Mouse (Mus musculus) stomach, postnatal 0 days (tissue): ENCODE results near the gene Tub. TPM values are rescaled to one million over a fixed set of nuclear protein-coding genes. Genes with fewer than 3 reads are reported as not detected.

Experiments
- ATAC-seq: fragments of 200-750 bp; cut with Nextera tagmentation; 2 replicates; pipeline ENCODE4 v1.8.0; 2017; ENCODE audit not compliant: low FRiP score, low TSS enrichment
- DNase-seq: peaks from one replicate; pipeline ENCODE4 v3.0.0-alpha.2; 2016; ENCODE audit warnings: low spot score
- H3K27ac ChIP-seq: fragments of 300-500 bp; sonication (generic); replicated peaks from 2 replicates; pipeline ENCODE4 v1.5.1; 2014; ENCODE audit warnings: mild to moderate bottlenecking, control low read depth
- H3K27me3 ChIP-seq: fragments of 300-500 bp; sonication (generic); 2 replicates; pipeline ENCODE4 v1.6.1; 2014; ENCODE audit warnings: low read length; ENCODE audit not compliant: control insufficient read depth, insufficient read depth
- H3K36me3 ChIP-seq: fragments of 300-500 bp; sonication (generic); 2 replicates; pipeline ENCODE4 v1.6.1; 2014; ENCODE audit warnings: low read length, mixed read lengths; ENCODE audit not compliant: control insufficient read depth, insufficient read depth
- H3K4me1 ChIP-seq: fragments of 300-500 bp; sonication (generic); replicated peaks from 2 replicates; pipeline ENCODE4 v1.6.1; 2014; ENCODE audit warnings: antibody characterized with exemption; ENCODE audit not compliant: control insufficient read depth, insufficient read depth
- H3K4me2 ChIP-seq: fragments of 300-500 bp; sonication (generic); replicated peaks from 2 replicates; pipeline ENCODE4 v1.6.1; 2014; ENCODE audit warnings: low read depth, mild to moderate bottlenecking, control low read depth, moderate library complexity
- H3K4me3 ChIP-seq: fragments of 300-500 bp; sonication (generic); 2 replicates; pipeline ENCODE4 v1.5.1; 2014; ENCODE audit warnings: low read depth, low read length, control low read depth
- H3K9ac ChIP-seq: fragments of 300-500 bp; sonication (generic); 2 replicates; pipeline ENCODE4 v1.6.1; 2014; ENCODE audit warnings: mild to moderate bottlenecking, low read length, control low read depth, mixed read lengths
- H3K9me3 ChIP-seq: fragments of 300-500 bp; sonication (generic); 2 replicates; pipeline ENCODE4 v1.6.1; 2016; ENCODE audit warnings: low read length; ENCODE audit not compliant: control insufficient read depth
- CTCF ChIP-seq: IDR thresholded peaks from 2 replicates; pipeline ENCODE4 v1.5.1; 2016; ENCODE audit warnings: antibody characterized with exemption, low read depth, mild to moderate bottlenecking, moderate library complexity
- EP300 ChIP-seq: optimal IDR thresholded peaks from 2 replicates; pipeline ENCODE3; 2016; ENCODE audit warnings: antibody characterized with exemption
- WGBS: fragments of 180-500 bp; shearing (Covaris S2); extraction: QIAGEN DNeasy Blood & Tissue Kit; methylation state at CpG from one replicate; pipeline ENCODE4 v1.1.7; 2014; 5-methylcytosine and 5-hydroxymethylcytosine counted together
- polyA plus RNA-seq: library from polyadenylated mRNA; unstranded; fragments of >200 nt; fragmentation: Nextera tagmentation; extraction: Ambion mirVana; gene quantifications from 2 replicates; pipeline ENCODE4 v1.2.1, GENCODE M21; 2015

The Tub gene
- polyA plus RNA-seq, 1 experiment from 2014 or later, result 0.90 TPM

- ATAC-seq, result no peak
- Histone ChIP-seq H3K27me3 (no peaks in the 10 kb centered on the region; the same call in 1 of the 2 replicates), H3K36me3 (no peaks in the 10 kb centered on the region), H3K27ac (no peak overlapping the region), H3K9ac (no peak overlapping the region), H3K4me1 (no peaks in the 10 kb centered on the region), H3K4me3 (no peak overlapping the region), H3K9me3 (no peaks in the 10 kb centered on the region), H3K4me2 (no peak overlapping the region)
- DNase-seq, result no peak
- TF ChIP-seq EP300 (no peak), CTCF (no peak)
These were observed 1.5 kb upstream of the Tub start for GRCm38 (mm10) chr7:108948611-108949010.

- TF ChIP-seq CTCF, result no peak
- TF ChIP-seq EP300, result no peak
- Histone ChIP-seq H3K36me3 (no peaks in the 10 kb centered on the region), H3K9ac (no peak overlapping the region), H3K4me3 (no peak overlapping the region), H3K4me1 (no peaks in the 10 kb centered on the region), H3K4me2 (no peak overlapping the region), H3K9me3 (no peaks in the 10 kb centered on the region), H3K27ac (no peak overlapping the region), H3K27me3 (no peaks in the 10 kb centered on the region; the same call in 1 of the 2 replicates)
- DNase-seq (no peak), ATAC-seq (no peak)
- WGBS, result 34% methylated on average over 2 of the region's 2 CpGs
These were observed 837 bp upstream of the Tub start for GRCm38 (mm10) chr7:108949301-108949700.

- H3K36me3 ChIP-seq, result no peaks in the 10 kb centered on the region
- WGBS, result 1% methylated on average over 52 of the region's 52 CpGs
- no peak for TF ChIP-seq EP300
- TF ChIP-seq CTCF, result no peak
- no peaks in the 10 kb centered on the region for H3K9me3 ChIP-seq
- H3K4me2 ChIP-seq, result peak overlapping the region; percentile 64
- H3K27me3 ChIP-seq, result no peaks in the 10 kb centered on the region; the same call in 1 of the 2 replicates
- H3K9ac ChIP-seq, result peak overlapping the region; percentile 18; the same call in 1 of the 2 replicates
- H3K4me3 ChIP-seq, result peak overlapping the region; percentile 37
- ATAC-seq (0 out of 2 replicates have a peak, but pooled peaks have one; percentile 26), DNase-seq (no peak)
- no peaks in the 10 kb centered on the region for H3K4me1 ChIP-seq
- H3K27ac ChIP-seq, result no peak overlapping the region
These were observed 709 bp downstream of the Tub start for GRCm38 (mm10) chr7:108950762-108951331.

GRCm38 (mm10) chr7:108952801-108953200 is 2.7 kb downstream of the Tub start:
- Histone ChIP-seq H3K4me3 (no peak overlapping the region), H3K9me3 (no peaks in the 10 kb centered on the region), H3K27me3 (no peaks in the 10 kb centered on the region; the same call in 1 of the 2 replicates), H3K27ac (no peak overlapping the region), H3K36me3 (no peaks in the 10 kb centered on the region), H3K9ac (no peak overlapping the region), H3K4me1 (no peaks in the 10 kb centered on the region), H3K4me2 (no peak overlapping the region)
- no peak for DNase-seq
- 76% methylated on average over 6 of the region's 6 CpGs for WGBS
- no peak for TF ChIP-seq CTCF
- TF ChIP-seq EP300, result no peak
- no peak for ATAC-seq

GRCm38 (mm10) chr7:108954185-108954584 is 4.0 kb downstream of the Tub start:
- DNase-seq (peak; percentile 32), ATAC-seq (no peak)
- Histone ChIP-seq H3K27me3 (no peaks in the 10 kb centered on the region; the same call in 1 of the 2 replicates), H3K27ac (no peak overlapping the region), H3K9ac (no peak overlapping the region), H3K9me3 (no peaks in the 10 kb centered on the region), H3K4me2 (no peak overlapping the region), H3K36me3 (no peaks in the 10 kb centered on the region), H3K4me1 (no peaks in the 10 kb centered on the region), H3K4me3 (no peak overlapping the region)
- TF ChIP-seq EP300 (no peak), CTCF (peak; percentile 62)
- 45% methylated on average over 4 of the region's 4 CpGs for WGBS

- no peaks in the 10 kb centered on the region; the same call in 1 of the 2 replicates for H3K27me3 ChIP-seq
- H3K4me3 ChIP-seq, result no peak overlapping the region
- H3K4me1 ChIP-seq, result no peaks in the 10 kb centered on the region
- DNase-seq (no peak), ATAC-seq (no peak)
- H3K36me3 ChIP-seq, result no peaks in the 10 kb centered on the region
- no peaks in the 10 kb centered on the region for H3K9me3 ChIP-seq
- no peak overlapping the region for H3K9ac ChIP-seq
- no peak overlapping the region for H3K27ac ChIP-seq
- TF ChIP-seq EP300 (no peak), CTCF (no peak)
- WGBS, result 53% methylated on average over 2 of the region's 2 CpGs
- no peak overlapping the region for H3K4me2 ChIP-seq
These were observed 7.6 kb downstream of the Tub start for GRCm38 (mm10) chr7:108957734-108958133.
